Mouse (Mus musculus) heart, adult 2 months (tissue): ENCODE measurements around the gene Rtl3.

Source experiments
- CTCF ChIP-seq: fragments of 200-600 bp; IDR thresholded peaks from 2 replicates; pipeline ENCODE4 v1.8.1; 2022; ENCODE audit warnings: antibody characterized with exemption, mild to moderate bottlenecking, moderate library complexity
- EP300 ChIP-seq: fragments of 200-500 bp; IDR thresholded peaks from 2 replicates; pipeline ENCODE4 v1.6.1; 2011; ENCODE audit warnings: low read depth, low read length, control low read depth; ENCODE audit not compliant: insufficient read depth

- TF ChIP-seq CTCF (no peak), EP300 (no peak)
Measured at GRCm38 (mm10) chrX:106871426-106871825, 31.0 kb upstream of the Rtl3 start.
